Mouse (Mus musculus) embryo, embryonic 10.5 days (tissue): Measurements from ENCODE around the gene Olfr988.
"Not testable (repeated sequence)": the region's sequence is repeated elsewhere in the genome, so short reads cannot be mapped to it uniquely, and the experiment has no call there.

Experiments
- DNase-seq: peaks from one replicate; pipeline ENCODE4 v3.0.0-alpha.2; 2015; ENCODE audit warnings: low spot score

Gene Olfr988

GRCm38 (mm10) chr2:85363127-85363526, at the start of gene Olfr988:
Gene Olfr988, minus strand, starts transcription at chr2:85363227.
- not testable (repeated sequence) for DNase-seq

- DNase-seq, result no peak
These were observed 46.3 kb upstream of the Olfr988 start, which contains the start of gene Olfr992 for GRCm38 (mm10) chr2:85409369-85409768. Gene Olfr992, minus strand, starts transcription at chr2:85409469.

- no peak for DNase-seq
These were observed 23.1 kb downstream of the Olfr988 start for GRCm38 (mm10) chr2:85339972-85340371.

GRCm38 (mm10) chr2:85339215-85339614, 23.8 kb downstream of the Olfr988 start, which contains the start of gene Olfr987:
Gene Olfr987, minus strand, starts transcription at chr2:85339315.
- DNase-seq, result not testable (repeated sequence)

GRCm38 (mm10) chr2:85319106-85319505, 43.9 kb downstream of the Olfr988 start:
- DNase-seq, result peak; percentile 3
